Mouse (Mus musculus) kidney, postnatal 14 days (tissue): ENCODE results near the gene Olfr1291-ps1.

Experiments
- DNase-seq: peaks from one replicate; pipeline ENCODE4 v3.0.0; 2022; ENCODE audit warnings: mixed read lengths

Olfr1291-ps1 gene

GRCm38 (mm10) chr2:111496880-111497279, at the start of gene Olfr1291-ps1:
Gene Olfr1291-ps1, plus strand, starts transcription at chr2:111497180.
- DNase-seq: no peak

- no peak for DNase-seq
Measured at GRCm38 (mm10) chr2:111448842-111449241, 48.1 kb upstream of the Olfr1291-ps1 start, which contains the start of gene Olfr1287. Gene Olfr1287, plus strand, starts transcription at chr2:111449142.

- DNase-seq: no peak
Measured at GRCm38 (mm10) chr2:111473801-111474200, 23.2 kb upstream of the Olfr1291-ps1 start, which contains the start of gene Olfr1288. Gene Olfr1288, plus strand, starts transcription at chr2:111474101.

- no peak for DNase-seq
Measured at GRCm38 (mm10) chr2:111480519-111480918, 16.5 kb upstream of the Olfr1291-ps1 start, which contains the start of gene Olfr1289. Gene Olfr1289, plus strand, starts transcription at chr2:111480819.

GRCm38 (mm10) chr2:111493729-111494128, 3.3 kb upstream of the Olfr1291-ps1 start, which contains the start of gene Olfr1290:
Gene Olfr1290, minus strand, starts transcription at chr2:111493829.
- DNase-seq: no peak

GRCm38 (mm10) chr2:111517451-111517850, 20.5 kb downstream of the Olfr1291-ps1 start:
- no peak for DNase-seq

GRCm38 (mm10) chr2:111524903-111525302, 27.9 kb downstream of the Olfr1291-ps1 start, which contains the start of gene Olfr1293-ps:
Gene Olfr1293-ps, plus strand, starts transcription at chr2:111525203.
- no peak for DNase-seq

- no peak for DNase-seq
Measured at GRCm38 (mm10) chr2:111540191-111540590, 43.2 kb downstream of the Olfr1291-ps1 start, which contains the start of gene Olfr1294. Gene Olfr1294, minus strand, starts transcription at chr2:111540291.
